ENCODE assay signal across 21 mouse cellular contexts in genomic region chr2:159718738-159719137, GRCm38 (mm10).
A peak's percentile ranks its signal among the peaks of the same experiment; 100 is the strongest.
DNase-seq lines count a peak whose midpoint lies in the region; ATAC-seq and TF ChIP-seq lines count a peak whose summit lies in the region.
"Had no signal": no experiment of that assay in that cellular context is flagged by ENCODE, and none has a peak within 500 bp of the region (broad histone marks: within the 10 kb centered on the region; RNA-seq: fewer than 3 reads in every experiment).

No protein-coding gene starts in this region.

- 39% methylated on average over 2 of the region's 2 CpGs for WGBS in heart, adult 2 months
- WGBS in lung, embryonic 14.5 days, result 33% methylated on average over 2 of the region's 2 CpGs
- 40% methylated on average over 2 of the region's 2 CpGs for WGBS in midbrain, postnatal 0 days
- 13% methylated on average over 1 of the region's 2 CpGs for WGBS in midbrain, embryonic 13.5 days

- no peaks in the 10 kb centered on the region; the same call in 1 of the 2 replicates for H3K4me1 ChIP-seq in heart, adult 2 months (ENCODE audit: control insufficient read depth, insufficient read depth, low read length)
- H3K4me1 ChIP-seq in lung, embryonic 14.5 days (ENCODE audit: insufficient read depth), result peaks cover 6% of the 10 kb centered on the region
- H3K4me1 ChIP-seq in midbrain, postnatal 0 days (ENCODE audit: insufficient read depth, low read length), result no peaks in the 10 kb centered on the region
- H3K4me1 ChIP-seq in midbrain, embryonic 13.5 days (replicated peaks), result no peaks in the 10 kb centered on the region
- H3K4me1 ChIP-seq: liver, embryonic 13.5 days; megakaryocyte, embryonic 14.5 days had no signal

- TF ChIP-seq POLR2A in heart, adult 2 months (IDR thresholded peaks at IDR 0.05; ENCODE audit: insufficient read depth, low read depth, low read length), result no peak

- H3K36me3 ChIP-seq in heart, adult 2 months (ENCODE audit: control insufficient read depth, insufficient read depth, low read length), result no peaks in the 10 kb centered on the region
- no peaks in the 10 kb centered on the region for H3K36me3 ChIP-seq in lung, embryonic 14.5 days (ENCODE audit: insufficient read depth)
- no peaks in the 10 kb centered on the region for H3K36me3 ChIP-seq in midbrain, postnatal 0 days (ENCODE audit: insufficient read depth, low read length)
- no peaks in the 10 kb centered on the region for H3K36me3 ChIP-seq in midbrain, embryonic 13.5 days
- H3K36me3 ChIP-seq: forebrain, embryonic 10.5 days; limb, embryonic 13.5 days; liver, embryonic 13.5 days had no signal

- peak; percentile 26 to 63 for DNase-seq in cerebellum, postnatal 4 days (ENCODE audit: low spot score in 2 of 2)
- no peak for DNase-seq in cerebellum, postnatal 25 days
- DNase-seq in heart, adult 11 months, result peak; percentile 88
- DNase-seq in heart, adult 2 months, result no peak
- no peak for DNase-seq in lung, embryonic 14.5 days
- no peak for DNase-seq in lung, postnatal 14 days
- DNase-seq in midbrain, postnatal 0 days (ENCODE audit: low spot score), result peak; percentile 78
- DNase-seq: adrenal gland, postnatal 14 days; cerebellum, adult 9-11 months; kidney, postnatal 25 days; liver, embryonic 13.5 days; retina, postnatal 1 day; right cerebral cortex, postnatal 25 days; spleen, adult 18-20 months had no signal

- peak; percentile 52; the same call in 1 of the 2 replicates for ATAC-seq in lung, embryonic 14.5 days (ENCODE audit: insufficient read depth)
- ATAC-seq in midbrain, postnatal 0 days (ENCODE audit: low FRiP score), result no peak
- no peak for ATAC-seq in midbrain, embryonic 13.5 days
- ATAC-seq: CD4-positive, CD25-positive, alpha-beta regulatory T cell, adult 4 months; intestine, postnatal 0 days had no signal

- TF ChIP-seq EP300 in heart, adult 2 months (IDR thresholded peaks at IDR 0.05; ENCODE audit: insufficient read depth, low read depth, low read length), result no peak

- intact Hi-C loops in heart, adult 2 months (cut with DNase I), result no loop called here

- no peak overlapping the region for H3K9ac ChIP-seq in heart, adult 2 months (ENCODE audit: low read depth, low read length)
- no peak overlapping the region for H3K9ac ChIP-seq in lung, embryonic 14.5 days
- no peak overlapping the region for H3K9ac ChIP-seq in midbrain, postnatal 0 days (replicated peaks; ENCODE audit: low read length, poor library complexity, severe bottlenecking)
- H3K9ac ChIP-seq in midbrain, embryonic 13.5 days (replicated peaks), result no peak overlapping the region
- H3K9ac ChIP-seq: limb, embryonic 13.5 days; liver, embryonic 13.5 days had no signal

- no peak overlapping the region for H3K27ac ChIP-seq in heart, adult 2 months
- no peak overlapping the region for H3K27ac ChIP-seq in lung, embryonic 14.5 days (ENCODE audit: low read depth)
- no peak overlapping the region for H3K27ac ChIP-seq in midbrain, postnatal 0 days (ENCODE audit: low read depth, low read length)
- no peak overlapping the region for H3K27ac ChIP-seq in midbrain, embryonic 13.5 days
- H3K27ac ChIP-seq: forebrain, embryonic 10.5 days; layer of hippocampus, adult 2 months; limb, embryonic 13.5 days; liver, embryonic 13.5 days had no signal

- no peak overlapping the region for H3K4me2 ChIP-seq in lung, embryonic 14.5 days
- no peak overlapping the region for H3K4me2 ChIP-seq in midbrain, postnatal 0 days (ENCODE audit: low read depth, low read length, poor library complexity, severe bottlenecking)
- no peak overlapping the region for H3K4me2 ChIP-seq in midbrain, embryonic 13.5 days (replicated peaks)
- H3K4me2 ChIP-seq: limb, embryonic 13.5 days; liver, embryonic 13.5 days had no signal

- H3K9me3 ChIP-seq in lung, embryonic 14.5 days (ENCODE audit: low read depth, low read length), result 0 out of 2 replicates have a peak, but pooled peaks cover 2% of the 10 kb centered on the region
- no peaks in the 10 kb centered on the region for H3K9me3 ChIP-seq in midbrain, postnatal 0 days (ENCODE audit: low read length)
- no peaks in the 10 kb centered on the region for H3K9me3 ChIP-seq in midbrain, embryonic 13.5 days
- H3K9me3 ChIP-seq: limb, embryonic 13.5 days; liver, embryonic 13.5 days had no signal

- no peak overlapping the region for H3K4me3 ChIP-seq in heart, adult 2 months
- no peak overlapping the region for H3K4me3 ChIP-seq in lung, embryonic 14.5 days (ENCODE audit: low read depth, low read length)
- H3K4me3 ChIP-seq in midbrain, postnatal 0 days (ENCODE audit: low read depth, low read length), result no peak overlapping the region
- H3K4me3 ChIP-seq in midbrain, embryonic 13.5 days (replicated peaks), result no peak overlapping the region
- H3K4me3 ChIP-seq: forebrain, embryonic 10.5 days; layer of hippocampus, adult 2 months; limb, embryonic 13.5 days; liver, embryonic 13.5 days; megakaryocyte, embryonic 14.5 days had no signal

- no peak for TF ChIP-seq CTCF in heart, adult 2 months (IDR thresholded peaks at IDR 0.05)
- no peak for TF ChIP-seq CTCF in lung, embryonic 14.5 days (IDR thresholded peaks at IDR 0.05; ENCODE audit: low read depth)
- TF ChIP-seq CTCF in midbrain, postnatal 0 days (IDR thresholded peaks at IDR 0.05), result no peak

- no peaks in the 10 kb centered on the region; the same call in 1 of the 2 replicates for H3K27me3 ChIP-seq in heart, adult 2 months (ENCODE audit: control insufficient read depth, insufficient read depth, low read length)
- H3K27me3 ChIP-seq in lung, embryonic 14.5 days (ENCODE audit: insufficient read depth, low read length), result no peaks in the 10 kb centered on the region
- H3K27me3 ChIP-seq in midbrain, postnatal 0 days (ENCODE audit: insufficient read depth, low read length), result no peaks in the 10 kb centered on the region
- H3K27me3 ChIP-seq in midbrain, embryonic 13.5 days, result no peaks in the 10 kb centered on the region
- H3K27me3 ChIP-seq: limb, embryonic 13.5 days; liver, embryonic 13.5 days; megakaryocyte, embryonic 14.5 days had no signal

- H3K79me2 ChIP-seq in heart, adult 2 months (replicated peaks; ENCODE audit: control insufficient read depth, insufficient read depth, low read length), result no peaks in the 10 kb centered on the region

Comparison
In these comparisons a context has a peak if more than half of its experiments do, and no peak if none do; other contexts are left out.
1. DNase-seq: peak in cerebellum, postnatal 4 days (2 of 2), heart, adult 11 months (single experiment) and midbrain, postnatal 0 days (single experiment); none in cerebellum, postnatal 25 days (0 of 2), heart, adult 2 months (0 of 2), lung, embryonic 14.5 days (single experiment) and lung, postnatal 14 days (single experiment).